Mouse (Mus musculus) adrenal gland, adult 8-10 months (tissue): ENCODE measurements around the gene Kcnc4. TPM values are rescaled to one million over a fixed set of nuclear protein-coding genes. Genes with fewer than 3 reads are reported as not detected.

ENCODE experiments used
- total RNA-seq, 4 experiments: library from RNA; stranded (reverse); gene quantifications; 2 replicates each; pipeline ENCODE4 v1.2.4; 2022

Gene Kcnc4
- total RNA-seq, 4 experiments from 2014 or later, result 10.3 to 19.0 (median 12.7) TPM

Other genes with a start within 250 kb of the Kcnc4 start
- gene Cym, start 237.8 kb downstream of the Kcnc4 start, total RNA-seq, result under 1 TPM in 3 of 4 experiments, not detected in 1; 0.20 to 0.31 (median 0.28) TPM
- gene A630076J17Rik, start 228.9 kb downstream of the Kcnc4 start, total RNA-seq, result not detected
- gene Prok1, start 219.8 kb downstream of the Kcnc4 start, total RNA-seq, result 1 to 10 TPM in 1 of 4 experiments, under 1 TPM in 2, not detected in 1; 0.35 to 1.0 (median 0.52) TPM
- 10 to 100 TPM; 78.3 to 97.4 (median 85.7) TPM for gene Lamtor5, start 180.7 kb downstream of the Kcnc4 start, total RNA-seq
- gene Slc16a4, start 168.3 kb downstream of the Kcnc4 start, total RNA-seq, result under 1 TPM; 0.12 to 0.86 (median 0.31) TPM
- gene Rbm15, start 125.9 kb downstream of the Kcnc4 start, total RNA-seq, result 10 to 100 TPM; 30.6 to 48.1 (median 36.7) TPM
- 10 to 100 TPM in 2 of 4 experiments, 1 to 10 TPM in 2; 8.9 to 20.2 (median 13.4) TPM for gene Slc6a17, start 58.5 kb upstream of the Kcnc4 start, total RNA-seq
- gene Ubl4b, start 95.5 kb upstream of the Kcnc4 start, total RNA-seq, result not detected
- gene Alx3, start 135.5 kb upstream of the Kcnc4 start, total RNA-seq, result not detected
- gene Gm10961, start 171.8 kb upstream of the Kcnc4 start, total RNA-seq, result not detected
- gene Strip1, start 172.1 kb upstream of the Kcnc4 start, total RNA-seq, result 10 to 100 TPM; 30.1 to 40.2 (median 36.0) TPM
- 100 to 1,000 TPM; 213 to 241 (median 234) TPM for gene Ahcyl1, start 237.0 kb upstream of the Kcnc4 start, total RNA-seq